Mouse (Mus musculus) bone marrow macrophage, adult 2 months (primary cell): Measurements from ENCODE around the gene Hephl1. TPM values are rescaled to one million over a fixed set of nuclear protein-coding genes. Genes with fewer than 3 reads are reported as not detected.

Source experiments
- H3K27ac ChIP-seq: 2 replicates; pipeline ENCODE4 v1.5.1; 2012; ENCODE audit warnings: low read depth, low read length; ENCODE audit not compliant: insufficient read depth
- H3K4me1 ChIP-seq: 2 replicates; pipeline ENCODE4 v1.6.1; 2012; ENCODE audit warnings: low read length; ENCODE audit not compliant: control insufficient read depth, insufficient read depth
- H3K4me3 ChIP-seq: 2 replicates; pipeline ENCODE4 v1.5.1; 2012; ENCODE audit warnings: mild to moderate bottlenecking, low read length, moderate library complexity; ENCODE audit not compliant: insufficient read depth
- CTCF ChIP-seq: IDR thresholded peaks from 2 replicates; pipeline ENCODE4 v1.5.1; 2012; ENCODE audit warnings: low read depth, mild to moderate bottlenecking, low read length, moderate library complexity
- POLR2A ChIP-seq: IDR thresholded peaks from 2 replicates; pipeline ENCODE4 v1.6.1; 2012; ENCODE audit warnings: mild to moderate bottlenecking, low read depth, low read length, borderline replicate concordance
- polyA plus RNA-seq: library from polyadenylated mRNA; stranded (reverse); fragments of >200 nt; gene quantifications from 2 replicates; pipeline ENCODE4 v1.2.4, GENCODE M21; 2012; ENCODE audit not compliant: missing spikeins, insufficient read depth, insufficient read length

Hephl1 gene
- polyA plus RNA-seq: not detected in 2 replicates

DNA sequence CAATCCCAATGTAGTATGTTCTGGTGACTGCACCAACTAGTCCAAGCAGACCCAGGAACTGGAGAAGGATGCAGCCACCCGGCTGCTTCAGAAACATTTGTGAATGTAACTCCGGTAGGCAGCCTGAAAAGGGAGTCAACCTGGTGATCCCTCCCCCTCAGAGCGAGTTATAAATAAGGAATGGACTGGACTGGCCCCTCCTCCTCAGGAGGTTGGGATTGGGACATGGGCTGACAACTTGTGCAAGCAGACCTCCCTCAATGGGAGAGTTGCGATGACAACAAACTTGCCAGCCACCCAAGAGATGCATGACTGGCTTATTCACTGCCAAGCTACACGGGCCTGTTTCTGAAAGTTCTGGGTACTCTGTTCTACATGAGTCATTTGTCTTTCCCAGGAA is at the start of gene Hephl1:
Gene Hephl1, minus strand, starts transcription at position 101 of the 400 bp plus-strand sequence.
- TF ChIP-seq POLR2A (no peak), CTCF (no peak)
- no peak within 1 kb of the TSS for H3K27ac ChIP-seq
- no peaks in the 10 kb centered on the region for H3K4me1 ChIP-seq
- H3K4me3 ChIP-seq: no peak within 1 kb of the TSS

DNA sequence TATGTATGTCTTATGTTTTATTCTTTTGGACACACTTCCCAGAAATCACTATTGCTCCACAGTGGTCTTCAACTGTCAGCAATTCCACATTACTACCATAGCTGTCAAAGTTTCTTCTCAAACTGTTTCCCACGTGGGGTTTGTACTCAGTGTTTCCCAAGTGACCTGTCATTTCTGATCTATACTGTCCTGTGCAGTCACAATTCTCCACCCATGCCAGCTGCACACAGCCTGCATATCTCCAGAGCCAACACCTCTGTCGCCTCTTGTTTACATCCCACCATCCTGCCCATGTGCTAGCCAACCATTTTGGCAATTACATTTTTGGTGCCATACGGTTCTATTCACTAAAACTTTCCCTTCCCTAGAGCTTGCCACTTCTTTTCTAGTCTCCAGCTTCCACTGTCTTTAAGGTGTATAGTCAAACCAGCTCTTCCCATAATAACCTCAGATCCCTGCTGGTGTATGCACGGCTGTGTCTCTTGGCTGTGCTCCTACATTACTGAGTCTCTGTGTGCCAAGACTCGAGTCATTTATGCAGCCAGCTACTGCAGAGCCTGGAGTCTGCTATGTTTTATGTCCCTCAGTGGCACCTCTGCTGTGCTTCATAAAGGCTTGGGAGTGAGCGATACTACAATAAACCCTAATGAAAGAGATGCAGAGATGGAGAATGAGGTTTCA is 37.5 kb upstream of the Hephl1 start:
- TF ChIP-seq POLR2A: no peak
- no peak for TF ChIP-seq CTCF
- H3K4me3 ChIP-seq: no peak overlapping the region

DNA sequence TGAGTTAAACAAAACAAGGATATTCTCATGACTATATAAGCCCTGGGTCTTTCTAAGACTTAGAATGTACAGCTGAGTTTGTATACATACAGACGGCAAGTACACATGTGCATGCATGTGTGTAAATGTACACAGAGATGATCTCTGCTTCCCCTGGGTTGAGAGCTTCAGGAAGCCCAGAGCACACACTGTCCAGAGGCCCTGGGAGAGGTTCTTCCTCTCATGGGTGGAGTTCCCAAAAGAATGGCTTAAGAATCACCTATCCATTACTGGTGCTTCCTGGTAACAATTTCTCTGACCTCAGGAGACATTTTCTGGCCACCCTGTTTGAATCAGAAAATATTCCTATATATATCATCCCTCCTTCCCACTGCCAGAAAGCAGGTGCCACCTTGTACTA is 28.6 kb upstream of the Hephl1 start:
- Histone ChIP-seq H3K4me3 (no peak overlapping the region), H3K4me1 (no peaks in the 10 kb centered on the region), H3K27ac (no peak overlapping the region)
- TF ChIP-seq POLR2A (no peak), CTCF (no peak)

More for the DNA sequence above, 37.5 kb upstream of the Hephl1 start:
- H3K27ac ChIP-seq: no peak overlapping the region
- no peaks in the 10 kb centered on the region for H3K4me1 ChIP-seq

DNA sequence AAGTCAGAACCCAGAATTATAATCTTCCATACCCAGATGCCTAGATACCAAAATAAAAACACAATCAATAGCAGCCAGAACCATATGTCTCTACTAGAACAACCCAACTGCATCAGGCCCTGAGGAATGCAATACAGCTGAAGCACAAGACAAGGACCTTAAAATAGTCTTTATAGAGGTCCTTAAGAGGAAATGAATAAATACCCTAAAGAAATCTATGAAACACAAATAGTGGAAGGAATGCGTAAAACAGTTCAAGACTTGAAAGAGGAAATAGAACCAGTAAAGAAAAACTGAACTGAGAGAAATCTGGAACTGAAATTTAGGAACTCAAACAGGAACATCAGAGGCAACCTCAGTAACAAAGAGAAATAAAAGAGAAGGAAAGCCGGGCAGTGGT is 14.0 kb upstream of the Hephl1 start:
- H3K27ac ChIP-seq: peak overlapping the region; percentile 74
- TF ChIP-seq POLR2A: no peak
- no peak for TF ChIP-seq CTCF
- peaks cover 5% of the 10 kb centered on the region for H3K4me1 ChIP-seq
- H3K4me3 ChIP-seq: no peak overlapping the region

DNA sequence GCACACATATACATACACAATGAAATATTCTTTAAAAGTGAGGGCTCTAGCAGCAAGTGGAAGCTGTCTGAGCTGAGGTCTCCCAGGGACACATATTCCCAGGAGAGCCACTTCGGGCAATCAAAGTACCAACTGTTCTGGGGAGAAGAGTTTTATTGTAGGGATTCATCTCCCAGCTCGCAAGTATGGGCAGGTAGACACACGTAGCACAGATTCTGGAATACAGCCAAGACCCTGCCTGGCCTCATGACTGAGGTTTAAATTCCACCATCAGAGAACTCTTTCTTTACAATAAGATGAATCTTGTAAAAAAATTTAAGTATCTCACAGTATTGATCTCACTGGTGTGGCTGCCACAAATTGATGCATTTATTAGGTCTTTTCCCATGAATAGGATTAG is 10.5 kb upstream of the Hephl1 start:
- no peak for TF ChIP-seq POLR2A
- no peak for TF ChIP-seq CTCF
- no peak overlapping the region for H3K4me3 ChIP-seq
- no peak overlapping the region for H3K27ac ChIP-seq
- H3K4me1 ChIP-seq: peaks cover 5% of the 10 kb centered on the region

DNA sequence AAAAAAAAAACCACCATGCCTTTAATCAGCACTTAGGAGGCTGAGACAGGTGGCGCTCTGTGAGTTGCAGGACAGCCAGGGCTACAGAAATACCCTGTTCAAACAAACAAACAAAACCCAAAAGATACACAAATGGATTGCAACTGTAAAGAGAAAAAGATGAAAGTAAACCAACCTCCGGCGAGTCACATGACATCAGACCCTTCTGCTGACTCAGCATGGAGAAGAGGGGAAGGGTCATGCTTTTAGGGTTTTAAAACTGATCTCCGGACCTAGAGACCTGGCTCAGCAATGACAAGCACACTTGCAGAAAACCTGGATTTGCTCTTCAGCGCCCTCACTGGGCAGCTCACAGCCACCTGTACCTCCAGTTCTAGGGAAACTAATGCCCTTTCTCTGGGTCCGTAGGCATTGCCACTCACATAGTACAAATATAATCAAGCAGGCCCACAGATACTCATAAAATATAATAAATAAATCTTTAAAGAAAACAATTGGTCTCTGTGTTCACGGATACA is 9.0 kb upstream of the Hephl1 start:
- no peak; the same call in 1 of the 2 replicates for TF ChIP-seq CTCF
- TF ChIP-seq POLR2A: no peak
- Histone ChIP-seq H3K4me1 (peaks cover 5% of the 10 kb centered on the region), H3K4me3 (no peak overlapping the region), H3K27ac (no peak overlapping the region)

DNA sequence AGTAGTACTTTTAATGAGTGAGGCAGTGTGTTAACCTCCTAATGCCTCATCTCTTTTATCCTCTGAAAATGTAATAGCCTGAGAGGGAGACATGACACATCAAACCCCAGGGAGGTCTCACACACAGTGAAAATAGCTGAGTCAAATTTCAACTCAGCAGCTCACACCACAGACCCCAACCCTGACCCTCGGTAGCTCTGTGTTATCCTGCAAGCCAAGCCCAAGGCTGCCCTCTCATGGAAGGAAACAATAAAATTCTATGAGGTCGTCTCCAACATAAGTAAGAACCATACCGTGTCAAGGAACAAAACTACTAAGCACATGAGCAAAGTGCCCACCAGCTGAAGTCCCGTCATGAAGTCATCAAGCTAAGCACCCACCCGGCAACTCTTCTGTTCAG is 8.3 kb upstream of the Hephl1 start:
- no peaks in the 10 kb centered on the region; the same call in 1 of the 2 replicates for H3K4me1 ChIP-seq
- H3K4me3 ChIP-seq: no peak overlapping the region
- no peak overlapping the region for H3K27ac ChIP-seq
- TF ChIP-seq POLR2A (no peak), CTCF (no peak)

DNA sequence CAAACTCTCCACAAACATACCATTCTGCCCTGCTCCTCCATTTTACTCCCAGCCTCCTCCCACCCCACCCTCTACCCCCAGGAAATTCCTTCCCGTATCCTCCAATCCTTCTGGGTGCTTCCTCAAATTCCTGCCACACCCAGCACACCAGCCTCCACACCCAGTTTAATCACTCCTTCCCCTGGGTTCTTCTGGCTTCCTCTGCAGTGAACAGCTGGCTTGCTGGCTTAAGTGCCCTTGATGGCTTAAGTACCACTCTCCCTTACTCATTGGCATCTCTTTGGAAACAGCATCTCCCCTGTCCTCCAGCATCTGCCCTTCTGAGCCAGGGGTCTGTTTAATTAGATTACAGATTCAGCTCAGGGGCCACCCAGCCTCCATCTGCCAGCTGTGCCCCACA is 7.6 kb upstream of the Hephl1 start:
- no peaks in the 10 kb centered on the region; the same call in 1 of the 2 replicates for H3K4me1 ChIP-seq
- H3K4me3 ChIP-seq: no peak overlapping the region
- no peak for TF ChIP-seq POLR2A
- H3K27ac ChIP-seq: no peak overlapping the region

DNA sequence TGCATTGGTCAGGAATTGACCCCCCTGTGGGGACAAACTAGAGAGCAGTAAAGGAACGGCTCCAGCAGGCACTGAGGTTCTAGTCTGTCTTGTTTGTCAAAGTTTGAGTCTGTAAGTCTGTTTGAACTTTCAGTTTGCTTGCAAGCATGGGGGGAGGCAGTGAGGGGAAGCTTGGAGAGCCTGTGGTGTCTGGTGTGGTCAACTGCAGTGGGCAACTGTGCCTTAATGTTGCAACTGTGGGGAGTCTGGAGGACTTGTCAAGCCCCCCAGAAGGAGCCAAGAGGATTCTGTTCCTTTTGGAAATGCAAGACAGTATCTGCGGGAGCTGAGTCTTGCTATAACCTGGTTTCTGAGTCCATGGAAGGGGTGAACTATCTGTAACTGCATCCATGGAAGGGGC is 4.3 kb upstream of the Hephl1 start:
- Histone ChIP-seq H3K4me1 (no peaks in the 10 kb centered on the region), H3K27ac (no peak overlapping the region), H3K4me3 (no peak overlapping the region)
- TF ChIP-seq CTCF (no peak), POLR2A (no peak)

DNA sequence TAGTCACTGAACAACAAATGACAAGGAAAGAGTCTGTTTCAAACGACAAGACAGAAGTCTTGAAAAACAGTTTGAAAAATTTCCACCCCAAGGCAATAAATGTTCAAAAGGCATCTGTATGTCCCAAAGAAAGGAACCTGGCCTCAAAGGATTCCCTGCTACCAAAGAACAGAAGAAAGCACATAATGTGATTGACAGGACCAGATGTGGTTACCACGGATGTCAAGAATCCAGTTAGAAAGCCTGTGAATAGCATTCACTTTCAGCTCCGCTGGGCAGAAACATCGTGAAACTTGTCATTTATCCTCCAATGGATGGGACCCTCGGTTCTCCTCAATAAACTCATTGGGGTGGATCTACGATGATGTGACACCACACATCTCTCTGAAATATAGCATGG is 2.2 kb upstream of the Hephl1 start:
- no peak for TF ChIP-seq CTCF
- no peak overlapping the region for H3K4me3 ChIP-seq
- H3K27ac ChIP-seq: no peak overlapping the region
- H3K4me1 ChIP-seq: no peaks in the 10 kb centered on the region
